Mouse (Mus musculus) frontal cortex, postnatal 25 days (tissue): ENCODE data around the gene Mobp.
A peak's percentile ranks its signal among the peaks of the same experiment; 100 is the strongest.
"Not testable (repeated sequence)": the region's sequence is repeated elsewhere in the genome, so short reads cannot be mapped to it uniquely, and the experiment has no call there.

Source experiments
- DNase-seq, 2 experiments: peaks; one replicate each; pipeline ENCODE4 v3.0.0; 2022; ENCODE audit warnings: low spot score in 2 of 2

The Mobp gene

GRCm38 (mm10) chr9:120149222-120149828 is at the start of gene Mobp:
Gene Mobp, plus strand, starts transcription at chr9:120149707.
- DNase-seq, result no peak

GRCm38 (mm10) chr9:120101165-120101564 is 48.3 kb upstream of the Mobp start:
- no peak for DNase-seq

GRCm38 (mm10) chr9:120108953-120109352 is 40.6 kb upstream of the Mobp start:
- DNase-seq, result not testable (repeated sequence)

GRCm38 (mm10) chr9:120110211-120111018 is 39.1 kb upstream of the Mobp start, which contains the start of gene Slc25a38:
Gene Slc25a38, plus strand, starts transcription at chr9:120110374.
- peak; percentile 89 to 93 for DNase-seq

- no peak for DNase-seq
These were observed 38.2 kb upstream of the Mobp start for GRCm38 (mm10) chr9:120111156-120111945.

- DNase-seq, result no peak
These were observed 37.0 kb upstream of the Mobp start for GRCm38 (mm10) chr9:120112472-120112871.

GRCm38 (mm10) chr9:120113456-120113855 is 36.1 kb upstream of the Mobp start:
- DNase-seq, result no peak

GRCm38 (mm10) chr9:120114051-120114788 is 35.3 kb upstream of the Mobp start:
- DNase-seq, result no peak

- no peak for DNase-seq
These were observed 34.7 kb upstream of the Mobp start for GRCm38 (mm10) chr9:120114789-120115151.

- no peak for DNase-seq
These were observed 33.9 kb upstream of the Mobp start for GRCm38 (mm10) chr9:120115580-120115979.

GRCm38 (mm10) chr9:120116184-120116624 is 33.3 kb upstream of the Mobp start:
- DNase-seq, result no peak

GRCm38 (mm10) chr9:120118212-120118611 is 31.3 kb upstream of the Mobp start:
- no peak for DNase-seq

GRCm38 (mm10) chr9:120120503-120120902 is 29.0 kb upstream of the Mobp start:
- no peak for DNase-seq

- DNase-seq, result no peak
These were observed 22.6 kb upstream of the Mobp start for GRCm38 (mm10) chr9:120126868-120127267.

- DNase-seq, result peak; percentile 92 to 93
These were observed 21.8 kb upstream of the Mobp start, which contains the start of gene Rpsa for GRCm38 (mm10) chr9:120127538-120128251. Gene Rpsa, plus strand, starts transcription at chr9:120127689.

- no peak for DNase-seq
These were observed 20.2 kb upstream of the Mobp start for GRCm38 (mm10) chr9:120129276-120129675.

GRCm38 (mm10) chr9:120131784-120132288 is 17.7 kb upstream of the Mobp start:
- DNase-seq, result no peak

GRCm38 (mm10) chr9:120132980-120133754 is 16.3 kb upstream of the Mobp start:
- no peak for DNase-seq

- DNase-seq, result no peak
These were observed 15.6 kb upstream of the Mobp start for GRCm38 (mm10) chr9:120133755-120134475.
